Mouse (Mus musculus): ENCODE measurements around the gene Myb.

Gene Myb

GRCm38 (mm10) chr10:21160537-21161358 is at the start of gene Myb:
Gene Myb, minus strand, starts transcription at chr10:21160984.
- peak; percentile 63 for DNase-seq (ENCODE audit: low spot score)

- DNase-seq (ENCODE audit: low spot score): no peak
These were observed 46.6 kb upstream of the Myb start for GRCm38 (mm10) chr10:21207378-21207777.

- DNase-seq (ENCODE audit: low spot score): no peak
These were observed 45.4 kb upstream of the Myb start for GRCm38 (mm10) chr10:21206232-21206631.

- DNase-seq (ENCODE audit: low spot score): no peak
These were observed 43.8 kb upstream of the Myb start for GRCm38 (mm10) chr10:21204496-21205085.

GRCm38 (mm10) chr10:21203886-21204285 is 43.1 kb upstream of the Myb start:
- no peak for DNase-seq (ENCODE audit: low spot score)

- DNase-seq (ENCODE audit: low spot score): no peak
These were observed 42.7 kb upstream of the Myb start for GRCm38 (mm10) chr10:21203461-21203860.

DNA sequence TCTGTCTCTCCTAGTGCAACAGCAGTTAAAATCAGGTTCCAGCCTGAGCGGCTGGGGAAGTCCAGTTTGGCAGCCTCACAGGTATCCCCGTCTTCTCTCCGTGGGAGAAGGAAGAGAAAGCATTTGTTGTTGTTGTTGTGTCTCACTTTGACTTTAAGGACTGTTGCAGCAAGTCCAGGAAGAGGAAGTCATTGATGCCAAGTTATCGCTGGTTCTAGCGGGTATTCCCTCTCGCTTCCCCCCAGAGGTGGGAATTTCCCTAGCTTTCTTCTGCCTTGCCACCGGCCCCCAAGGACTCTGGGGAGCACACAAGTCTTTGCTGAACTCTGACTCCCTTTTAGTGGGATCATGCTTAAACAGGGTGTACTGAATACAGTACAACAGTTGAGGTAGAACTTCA is 40.0 kb upstream of the Myb start:
- no peak for DNase-seq (ENCODE audit: low spot score)

- no peak for DNase-seq (ENCODE audit: low spot score)
These were observed 39.5 kb upstream of the Myb start for GRCm38 (mm10) chr10:21200322-21200721.

- DNase-seq (ENCODE audit: low spot score): peak; percentile 63
These were observed 35.9 kb upstream of the Myb start for GRCm38 (mm10) chr10:21196646-21197116.

DNA sequence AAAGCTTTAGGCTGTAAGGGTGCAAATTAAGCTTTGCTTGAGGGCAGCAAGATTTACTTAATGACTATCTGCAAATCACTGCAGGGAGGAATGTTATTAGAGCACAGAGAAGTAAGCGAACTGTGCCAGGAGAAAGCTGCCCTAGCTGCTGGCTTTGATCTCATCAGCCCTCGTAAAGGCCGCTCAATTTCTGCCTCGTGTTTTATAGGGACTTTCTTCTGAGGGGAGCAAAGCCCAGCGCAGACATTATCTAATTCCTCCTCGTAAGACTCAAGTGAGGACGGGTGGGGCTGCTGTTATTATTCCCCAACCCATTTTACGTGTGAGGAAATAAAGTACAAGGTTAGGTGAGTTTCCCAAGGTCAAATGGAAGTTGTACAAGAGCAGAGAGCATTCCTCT is 34.8 kb upstream of the Myb start:
- no peak for DNase-seq (ENCODE audit: low spot score)

DNA sequence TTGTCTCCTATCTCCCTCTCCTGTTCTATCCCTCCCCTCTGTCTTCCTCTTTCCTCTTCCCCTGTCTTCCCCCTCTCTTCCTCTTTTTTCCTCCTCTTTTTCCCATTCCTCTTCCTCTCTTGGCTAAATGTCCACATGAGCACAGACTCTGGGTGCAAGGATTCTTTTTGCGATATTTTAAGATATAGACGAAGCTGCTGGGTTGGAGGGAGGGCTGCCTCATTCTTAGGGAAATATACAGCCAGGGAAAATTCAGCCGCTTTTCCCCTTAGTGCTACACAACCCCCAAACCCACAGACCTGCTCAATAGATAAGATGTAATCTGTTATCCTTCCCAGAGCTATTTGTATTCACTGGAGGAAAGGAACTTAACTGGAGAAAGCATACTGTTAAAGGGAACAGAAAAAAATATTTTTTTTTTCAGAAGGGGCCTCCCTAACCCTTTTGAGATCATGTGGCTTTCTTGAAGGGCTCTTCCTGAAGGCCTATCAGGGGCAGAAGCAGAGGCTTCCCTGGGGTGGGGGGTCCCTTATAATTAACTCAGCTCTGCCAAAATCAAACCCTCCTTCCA is 33.2 kb upstream of the Myb start:
- DNase-seq (ENCODE audit: low spot score): no peak

GRCm38 (mm10) chr10:21193088-21193934 is 32.5 kb upstream of the Myb start:
- DNase-seq (ENCODE audit: low spot score): no peak

- no peak for DNase-seq (ENCODE audit: low spot score)
These were observed 31.7 kb upstream of the Myb start for GRCm38 (mm10) chr10:21192436-21192835.

- no peak for DNase-seq (ENCODE audit: low spot score)
These were observed 29.1 kb upstream of the Myb start for GRCm38 (mm10) chr10:21189756-21190397.

DNA sequence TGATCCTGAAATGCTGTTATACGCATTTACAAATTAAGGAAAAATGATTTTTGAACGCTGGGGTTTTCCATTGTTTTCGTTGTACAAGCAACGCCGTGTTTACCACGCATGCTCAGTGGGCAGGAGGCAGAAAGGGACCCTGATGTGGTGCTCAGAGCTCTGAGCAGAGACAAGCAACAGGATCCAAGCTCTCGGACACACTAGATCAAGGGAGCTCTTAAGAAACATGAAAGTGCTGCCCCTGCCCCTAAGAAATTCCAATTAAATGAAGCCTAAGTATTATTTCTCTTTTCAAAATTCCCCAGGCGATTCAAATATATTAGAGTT is 28.5 kb upstream of the Myb start:
- no peak for DNase-seq (ENCODE audit: low spot score)

DNA sequence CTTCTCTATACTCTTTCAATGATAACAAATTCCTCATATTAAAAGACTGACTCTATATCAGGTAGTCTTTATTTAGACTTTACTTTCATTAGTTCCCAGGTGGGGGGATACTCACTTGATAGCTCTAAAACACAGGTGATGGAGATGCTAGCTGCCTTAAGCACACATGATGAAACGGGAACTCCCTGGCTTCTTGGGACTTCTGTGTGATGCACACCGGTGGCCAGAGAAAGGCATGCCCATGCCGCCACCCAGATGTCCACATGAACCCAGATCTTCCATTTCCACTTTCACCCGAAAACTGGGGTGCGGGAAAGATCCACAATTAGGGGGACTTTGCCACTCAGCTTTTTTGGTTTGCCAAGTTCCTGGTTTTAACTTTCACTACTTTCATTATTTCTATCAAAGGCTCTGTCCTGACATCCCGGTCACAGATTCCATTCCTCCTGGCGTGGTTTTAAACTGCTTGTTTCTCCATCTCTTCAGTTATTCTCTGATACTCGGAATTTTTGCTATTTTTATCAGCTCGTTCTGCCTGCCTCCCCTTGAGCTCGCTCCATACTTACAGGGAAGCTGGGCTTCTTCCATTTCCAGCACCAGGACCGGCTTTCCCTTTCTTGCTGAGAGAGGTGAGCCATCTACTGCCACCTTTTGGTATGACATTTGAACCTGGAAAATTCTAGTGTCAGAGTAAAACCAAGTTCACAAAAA is 27.9 kb upstream of the Myb start:
- DNase-seq (ENCODE audit: low spot score): peak; percentile 49

DNA sequence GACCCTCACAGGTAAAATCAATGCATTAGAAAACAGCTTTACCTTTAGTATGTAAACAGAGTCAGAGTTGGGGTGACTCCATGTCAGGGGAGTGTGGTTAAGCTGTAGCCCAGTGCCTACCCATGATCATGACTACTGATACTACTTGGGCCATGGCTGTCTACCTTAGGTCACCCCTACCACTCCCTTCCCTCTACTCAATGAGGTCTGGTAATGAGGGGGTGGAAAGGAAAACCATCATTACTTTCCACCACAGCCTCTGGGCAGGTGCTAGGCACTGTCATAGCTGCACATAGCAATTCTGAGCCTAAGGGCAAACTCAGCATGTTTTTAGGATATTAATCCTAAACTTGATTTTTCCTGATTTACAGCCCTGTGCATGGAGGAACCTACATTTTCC is 27.1 kb upstream of the Myb start:
- DNase-seq (ENCODE audit: low spot score): no peak

GRCm38 (mm10) chr10:21186733-21187132 is 25.9 kb upstream of the Myb start:
- DNase-seq (ENCODE audit: low spot score): peak; percentile 74

- peak; percentile 72 for DNase-seq (ENCODE audit: low spot score)
These were observed 17.9 kb upstream of the Myb start for GRCm38 (mm10) chr10:21178711-21179110.

DNA sequence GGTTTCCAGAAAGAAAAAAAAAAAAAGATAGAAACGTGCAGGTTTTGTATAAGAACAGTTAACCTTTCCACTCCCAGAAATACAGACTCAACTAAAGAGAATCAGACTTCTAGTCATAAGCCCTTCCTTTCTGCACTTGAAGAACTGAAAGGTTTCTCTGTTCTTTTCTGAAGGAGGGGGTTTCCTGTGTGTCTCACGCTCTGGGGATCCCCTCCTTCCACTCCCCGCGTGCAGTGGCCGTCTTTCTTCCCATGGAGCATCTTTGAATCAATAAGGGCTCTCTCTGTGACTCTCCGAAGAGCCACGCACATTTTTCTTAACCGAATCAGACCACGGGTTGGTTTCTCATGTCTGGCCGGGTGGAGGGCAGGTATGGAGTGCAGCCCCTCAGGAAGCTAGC is 17.5 kb upstream of the Myb start:
- DNase-seq (ENCODE audit: low spot score): peak; percentile 47

DNA sequence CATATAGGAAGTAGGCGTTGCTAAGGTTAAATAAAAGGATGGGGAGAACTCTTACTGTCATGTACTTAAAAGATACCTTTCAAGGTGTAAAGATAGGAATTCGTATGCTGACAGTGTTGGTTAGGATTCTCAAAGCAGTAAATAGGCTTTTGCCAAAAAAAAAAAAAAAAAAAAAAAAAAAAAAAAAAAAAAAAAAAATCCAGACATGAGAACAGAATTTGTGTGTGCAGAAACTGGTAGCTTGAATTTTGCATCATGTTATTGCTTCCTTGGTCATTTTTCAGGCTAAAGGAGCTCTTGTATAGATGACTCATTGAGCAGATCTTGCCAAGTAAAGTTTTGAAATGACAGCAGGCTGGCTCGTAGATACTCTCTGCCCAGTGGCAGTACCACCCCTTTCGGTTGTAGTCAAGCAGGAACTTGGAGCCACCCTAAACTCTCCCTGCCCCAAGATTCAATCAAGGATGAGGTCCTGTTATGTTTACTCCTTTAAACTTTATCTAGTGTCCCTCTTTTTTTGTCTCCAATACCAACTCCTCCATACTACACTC is 11.9 kb upstream of the Myb start:
- no peak for DNase-seq (ENCODE audit: low spot score)
